Mouse (Mus musculus) v-Abl transformed pro-B cells (cell line): Measurements from ENCODE around the gene Tns1.

ENCODE experiments used
- in situ Hi-C, 2 experiments: fragments of 400-800 bp; cut with MboI; formaldehyde crosslinking; loops; one replicate each; pipeline ENCODE4 v1.15.1; 2025; ENCODE audit not compliant: unreplicated experiment in 2 of 2

Gene Tns1

GRCm38 (mm10) chr1:73996650-73997049 lies 127.6 kb downstream of the Tns1 start:
- in situ Hi-C loops, result no loop called here

GRCm38 (mm10) chr1:73996209-73996608 lies 128.0 kb downstream of the Tns1 start:
- in situ Hi-C loops, result no loop called here

DNA sequence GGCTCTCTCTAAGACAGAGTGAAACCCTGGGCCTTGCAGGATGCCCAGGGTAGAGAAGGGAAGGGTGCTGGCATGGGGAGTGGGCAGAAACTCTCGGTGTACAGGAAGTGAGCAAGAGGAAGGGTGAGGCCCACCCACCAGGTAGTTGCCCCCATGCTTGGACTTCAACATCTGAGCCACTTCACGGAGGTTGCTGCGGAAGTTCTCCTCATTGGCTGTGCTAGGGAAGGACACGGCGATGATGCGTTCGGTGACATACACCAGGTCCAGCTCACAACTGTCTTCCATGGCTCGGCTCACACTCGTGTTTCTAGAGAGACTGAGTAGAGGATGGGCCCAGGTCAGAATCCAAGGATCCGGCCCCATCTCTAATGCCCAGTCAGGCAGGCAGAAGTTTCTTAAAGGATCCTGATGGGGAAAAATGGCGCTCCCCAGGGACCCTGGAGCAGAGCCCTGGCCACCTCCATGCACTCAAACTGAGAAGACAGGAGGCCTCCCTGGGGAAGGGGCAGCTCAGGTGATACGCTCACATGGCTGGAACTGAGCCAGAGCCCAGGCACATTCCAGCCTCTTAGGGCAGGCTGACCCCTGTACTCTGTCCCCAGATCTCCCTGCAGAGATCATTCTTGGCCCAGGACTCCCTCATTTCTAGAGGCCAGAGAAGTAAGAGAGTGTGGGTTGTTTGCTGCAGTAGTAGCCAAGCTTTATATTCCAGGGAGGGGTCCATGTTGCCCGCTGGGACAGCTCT lies 129.0 kb downstream of the Tns1 start:
- in situ Hi-C loops, result no loop called here

DNA sequence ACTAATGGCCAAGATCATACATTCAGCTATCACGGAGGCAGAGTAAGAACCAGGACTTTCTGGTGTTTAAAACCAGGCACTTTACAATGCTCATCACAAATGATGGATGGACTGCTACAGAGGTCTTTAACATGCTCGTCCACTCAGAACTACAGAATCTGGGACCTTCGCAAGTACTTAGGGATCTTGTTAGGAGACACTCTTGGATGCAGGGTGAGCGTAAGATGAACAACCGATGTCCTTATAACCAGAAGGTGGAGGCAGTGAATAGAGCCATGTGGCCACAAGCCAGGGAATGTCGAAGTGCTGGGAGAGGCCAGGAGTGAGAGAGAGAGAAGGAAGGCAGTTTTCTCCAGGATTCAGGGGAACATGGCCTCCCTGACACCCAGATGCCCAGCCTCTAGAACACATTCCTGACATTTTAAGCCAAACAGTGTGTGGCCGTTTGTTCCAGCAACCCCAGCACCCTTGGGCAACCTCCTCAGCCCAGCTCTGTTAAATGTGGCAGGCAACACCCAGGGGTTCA lies 130.3 kb downstream of the Tns1 start:
- in situ Hi-C loops, result no loop called here

DNA sequence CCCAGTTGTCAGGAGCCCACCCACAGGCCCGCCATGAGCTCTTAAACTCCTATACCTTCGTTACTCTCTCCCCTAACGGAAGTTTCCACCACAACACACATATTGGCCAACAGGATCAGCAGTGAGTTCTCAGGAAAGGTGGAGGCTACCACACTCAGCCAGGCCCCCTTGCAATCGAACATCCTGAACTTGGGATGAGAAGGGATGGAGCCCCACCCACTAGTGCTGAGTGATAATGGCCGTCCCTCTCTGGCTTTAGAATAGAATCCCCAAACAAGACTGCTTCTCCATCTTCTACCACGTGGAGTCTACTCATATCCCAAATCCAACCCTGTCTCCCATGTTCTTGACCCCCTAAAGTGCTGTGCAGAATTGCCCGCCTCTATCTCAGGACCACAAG lies 131.0 kb downstream of the Tns1 start:
- in situ Hi-C loops, result no loop called here

- in situ Hi-C loops, result no loop called here
Observed at GRCm38 (mm10) chr1:73992201-73992938, 131.9 kb downstream of the Tns1 start.

GRCm38 (mm10) chr1:73991226-73991625 lies 133.0 kb downstream of the Tns1 start:
- in situ Hi-C loops, result no loop called here

DNA sequence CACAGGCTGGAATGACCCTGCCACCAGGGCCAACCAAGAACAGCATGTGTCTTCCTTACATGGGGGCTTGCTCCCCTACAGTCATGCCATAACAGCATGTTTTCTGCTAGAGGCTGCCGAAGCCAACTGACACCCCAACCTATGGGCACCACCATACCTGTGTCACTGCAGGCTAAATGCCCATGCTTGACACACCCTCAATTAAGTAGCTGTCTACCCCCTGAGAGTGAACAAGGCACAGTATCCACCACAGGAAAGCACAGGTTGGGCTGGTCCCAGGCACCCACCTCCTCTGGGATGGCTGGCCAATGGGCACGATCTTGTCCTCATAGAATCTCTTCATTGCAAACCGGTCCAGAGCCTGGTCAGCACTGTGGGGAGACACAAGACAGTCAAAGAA lies 134.2 kb downstream of the Tns1 start:
- in situ Hi-C loops, result no loop called here

- in situ Hi-C loops, result no loop called here
Observed at GRCm38 (mm10) chr1:73987705-73988201, 136.5 kb downstream of the Tns1 start.

DNA sequence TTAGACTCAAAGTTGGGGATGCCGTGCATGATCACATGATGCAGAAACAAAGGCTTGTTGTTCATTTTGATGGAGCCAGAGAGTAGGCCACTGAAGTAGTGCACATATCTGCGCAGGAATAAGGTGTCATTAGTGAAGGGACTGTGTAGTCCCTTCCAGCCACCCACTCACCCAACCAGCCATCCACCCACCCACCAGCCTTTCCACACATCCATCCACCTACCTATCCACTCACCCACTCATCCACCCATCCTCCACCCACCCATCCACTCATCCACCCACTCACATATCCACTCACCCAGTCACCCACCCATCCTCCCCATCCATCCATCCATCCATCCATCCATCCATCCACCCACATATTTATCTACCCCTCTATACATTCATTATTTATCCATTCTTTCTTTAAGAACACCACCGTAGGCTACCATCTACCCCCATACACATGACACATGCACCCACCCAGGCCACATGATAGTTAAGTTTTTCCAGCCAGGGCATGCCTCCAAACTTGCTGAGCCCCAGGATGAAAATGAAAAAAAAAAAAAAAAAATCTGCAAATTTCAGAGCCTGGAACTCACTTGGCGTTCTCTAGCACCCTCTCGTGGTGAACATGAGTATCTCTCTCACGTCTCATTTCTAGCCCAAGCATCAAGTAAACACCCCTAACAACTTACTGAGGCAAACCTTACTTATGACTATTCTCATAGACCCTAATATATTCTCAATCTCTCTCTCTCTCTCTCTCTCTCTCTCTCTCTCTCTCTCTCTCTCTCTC lies 137.8 kb downstream of the Tns1 start:
- in situ Hi-C loops, result no loop called here

GRCm38 (mm10) chr1:73985611-73986010 lies 138.6 kb downstream of the Tns1 start:
- in situ Hi-C loops, result no loop called here

- in situ Hi-C loops, result no loop called here
Observed at GRCm38 (mm10) chr1:73979214-73979613, 145.0 kb downstream of the Tns1 start.

- in situ Hi-C loops, result no loop called here
Observed at GRCm38 (mm10) chr1:73978576-73978975, 145.7 kb downstream of the Tns1 start.

GRCm38 (mm10) chr1:73973992-73974391 lies 150.3 kb downstream of the Tns1 start:
- in situ Hi-C loops, result no loop called here

DNA sequence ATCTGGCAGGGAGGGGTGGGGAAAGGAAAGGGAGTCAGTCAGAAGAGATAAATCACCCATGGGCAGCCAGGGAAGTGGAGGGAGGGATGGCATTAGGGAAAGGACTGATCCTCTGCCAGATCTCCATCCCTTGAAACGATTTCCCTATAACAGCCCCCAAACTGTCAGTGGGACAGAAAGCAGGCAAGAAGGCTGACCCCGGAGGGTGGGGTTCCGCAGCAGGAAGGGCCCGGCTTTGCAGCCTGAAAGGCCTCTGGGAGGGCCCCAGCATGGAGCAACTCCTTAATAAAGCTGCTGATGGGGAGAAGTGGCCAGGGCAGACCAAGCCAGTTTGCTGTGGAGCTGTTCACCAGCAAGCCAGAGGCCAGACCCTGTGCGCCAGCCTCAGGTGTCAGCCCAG lies 151.5 kb downstream of the Tns1 start:
- in situ Hi-C loops, result no loop called here

- in situ Hi-C loops, result no loop called here
Observed at GRCm38 (mm10) chr1:73970161-73970730, 154.0 kb downstream of the Tns1 start.

GRCm38 (mm10) chr1:73968712-73969511 lies 155.3 kb downstream of the Tns1 start:
- in situ Hi-C loops, result no loop called here

DNA sequence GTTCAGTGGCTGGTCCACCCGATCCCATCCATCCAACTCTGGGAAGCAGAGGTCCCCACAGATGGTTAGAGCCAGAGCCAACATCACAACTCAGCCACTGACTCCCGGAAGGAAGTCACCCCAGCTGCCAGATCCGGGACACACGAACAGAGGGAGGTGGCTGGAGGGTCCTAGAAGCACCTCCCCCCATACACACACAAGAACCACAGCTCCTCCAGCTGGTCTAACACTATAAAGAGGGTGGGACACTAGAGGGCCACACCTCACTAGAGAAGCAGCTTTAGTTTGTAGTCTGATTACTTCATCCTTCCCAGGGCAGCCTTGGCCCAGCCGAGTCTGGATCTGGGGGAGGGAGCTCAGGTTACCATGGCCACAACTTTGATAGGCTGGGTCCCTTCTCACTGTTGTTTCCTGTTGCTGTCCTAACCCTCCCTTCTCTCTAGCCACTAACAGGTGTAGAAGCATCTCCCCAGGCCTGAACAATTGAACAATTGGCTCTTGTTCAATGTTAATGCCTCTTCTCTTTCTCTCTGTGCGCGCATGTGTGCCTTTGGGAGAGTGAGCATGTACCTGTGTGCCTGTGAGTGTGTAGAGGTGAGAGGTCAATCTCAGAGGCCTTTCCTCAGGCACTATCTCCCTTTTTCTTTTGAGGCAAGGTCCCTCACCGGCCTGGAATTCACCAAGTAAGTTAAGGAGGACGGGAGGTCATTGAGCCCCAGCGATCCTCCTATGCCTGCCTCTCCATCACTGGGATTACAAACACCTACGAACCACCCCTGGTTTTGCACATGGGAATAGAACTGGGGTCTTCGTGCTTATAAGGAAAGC lies 157.6 kb downstream of the Tns1 start:
- in situ Hi-C loops, result no loop called here

GRCm38 (mm10) chr1:73964151-73964743 lies 160.0 kb downstream of the Tns1 start:
- in situ Hi-C loops, result no loop called here
